Mouse (Mus musculus): ENCODE measurements around the gene Syt1.
A peak's percentile ranks its signal among the peaks of the same experiment; 100 is the strongest.

The Syt1 gene

DNA sequence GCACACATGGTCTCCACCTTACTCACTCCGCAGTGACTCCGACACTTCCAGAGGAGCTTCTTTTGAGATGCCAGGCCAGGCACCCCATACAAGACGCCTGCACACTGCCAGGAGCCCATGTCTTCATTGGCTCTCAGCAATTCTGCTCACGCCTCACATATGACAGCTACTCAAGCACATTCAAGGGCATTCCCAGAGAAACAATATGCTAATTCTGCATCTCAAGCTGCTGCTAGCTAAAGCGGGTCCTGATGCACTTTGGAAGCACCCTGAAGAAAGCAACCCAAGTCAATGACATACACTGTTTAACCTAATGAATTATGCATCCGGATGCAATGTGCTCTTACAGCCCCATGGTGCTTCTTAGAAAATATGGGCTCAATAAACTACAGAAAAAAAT is 247.1 kb downstream of the Syt1 start:
- no peak for DNase-seq (ENCODE audit: low spot score in 2 of 2)

DNA sequence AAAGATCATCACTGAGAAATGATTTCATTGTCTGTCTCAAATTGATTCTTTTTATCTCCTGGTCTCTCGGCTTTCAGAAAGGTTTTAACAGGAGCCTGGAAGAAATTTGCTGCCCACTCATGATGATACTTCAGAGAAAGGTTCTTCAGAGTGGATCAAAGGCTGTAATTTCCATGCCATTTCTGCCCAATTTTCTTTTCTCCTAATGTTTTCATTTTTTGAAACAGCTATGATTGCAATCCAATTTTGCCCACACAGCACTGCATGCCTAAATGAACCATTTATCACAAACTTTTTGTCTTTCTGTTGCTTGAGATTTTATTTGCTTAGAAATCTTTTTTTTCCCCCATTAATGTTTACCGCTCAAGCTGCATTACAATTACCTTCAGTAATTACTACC is 257.5 kb downstream of the Syt1 start:
- DNase-seq (ENCODE audit: low spot score in 2 of 2) = no peak

DNA sequence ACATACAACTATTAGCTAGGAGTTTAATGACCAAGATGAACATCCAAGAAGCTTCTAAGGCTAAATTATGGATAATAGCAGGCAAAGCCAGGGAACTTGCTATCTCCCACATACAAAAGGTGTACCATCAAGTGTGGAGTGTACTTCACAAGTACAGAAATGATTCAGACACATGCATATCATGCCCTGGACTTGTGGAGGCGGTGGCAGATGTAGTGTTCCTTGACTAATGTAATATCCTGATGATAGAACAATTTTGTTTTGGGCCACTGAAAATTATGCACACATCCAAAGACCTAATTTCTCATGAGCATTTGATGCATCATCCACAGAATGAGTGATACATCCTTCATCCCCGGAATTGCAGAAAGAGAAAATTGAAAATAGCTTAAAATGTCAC is 267.0 kb downstream of the Syt1 start:
- DNase-seq (ENCODE audit: low spot score in 2 of 2) = no peak

DNA sequence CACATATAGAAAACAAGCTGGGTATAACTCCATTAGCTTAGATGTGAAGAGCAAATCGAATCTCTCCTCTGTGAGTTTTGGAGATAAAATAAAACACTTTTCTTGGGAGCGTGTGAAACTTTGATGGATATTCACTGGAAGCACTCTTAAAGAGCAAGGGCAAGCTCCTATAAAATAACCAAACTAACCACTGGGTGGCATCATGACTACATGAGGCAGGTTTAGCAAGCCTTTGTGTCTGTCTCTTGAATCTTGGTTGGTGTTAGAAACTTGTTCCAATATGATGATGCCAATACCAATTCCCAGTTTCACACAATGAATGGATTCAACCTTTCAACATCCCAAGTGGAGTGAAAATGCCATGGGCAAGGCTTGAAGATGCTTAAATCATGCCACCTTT is 276.8 kb downstream of the Syt1 start:
- no peak for DNase-seq (ENCODE audit: low spot score in 2 of 2)

DNA sequence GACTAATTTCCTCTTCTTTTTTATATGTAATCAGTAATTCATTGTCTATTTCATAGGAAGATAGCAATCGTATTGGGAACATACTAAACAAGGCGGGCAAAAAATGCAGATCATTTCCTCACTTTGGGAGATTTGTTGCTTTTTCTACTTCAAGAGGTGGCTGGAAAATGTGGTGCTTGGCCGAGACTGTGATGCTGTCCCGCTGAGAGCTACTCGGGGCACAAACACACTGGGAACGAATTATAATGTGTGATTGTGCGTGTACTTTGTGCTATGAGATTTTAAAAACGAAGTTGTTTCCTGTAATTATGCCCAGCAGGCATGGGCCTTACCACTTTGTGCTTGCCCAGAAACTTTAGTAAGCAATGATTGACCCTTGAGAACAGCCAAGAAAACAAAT is 281.8 kb downstream of the Syt1 start:
- DNase-seq (ENCODE audit: low spot score in 2 of 2) = no peak

DNA sequence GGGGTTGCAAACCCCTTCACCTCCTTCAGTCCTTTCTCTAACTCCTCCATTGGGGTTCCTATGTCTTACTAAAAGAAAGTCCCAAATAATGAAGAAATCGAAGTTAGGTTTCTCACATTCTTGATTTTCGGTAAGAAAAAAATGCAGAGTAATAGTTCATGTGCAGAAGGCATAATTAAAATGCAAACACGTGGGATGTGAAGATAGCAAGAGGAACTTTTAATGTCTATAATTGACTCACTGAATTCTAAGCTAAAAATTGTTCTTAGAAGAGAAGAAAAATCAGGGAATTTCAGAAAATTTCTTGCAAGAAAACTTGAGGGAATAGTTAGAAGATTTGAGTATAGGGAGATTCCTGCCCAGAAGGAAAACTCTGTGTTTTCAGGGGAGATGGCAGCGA is 284.4 kb downstream of the Syt1 start:
- DNase-seq (ENCODE audit: low spot score in 2 of 2) = no peak

DNA sequence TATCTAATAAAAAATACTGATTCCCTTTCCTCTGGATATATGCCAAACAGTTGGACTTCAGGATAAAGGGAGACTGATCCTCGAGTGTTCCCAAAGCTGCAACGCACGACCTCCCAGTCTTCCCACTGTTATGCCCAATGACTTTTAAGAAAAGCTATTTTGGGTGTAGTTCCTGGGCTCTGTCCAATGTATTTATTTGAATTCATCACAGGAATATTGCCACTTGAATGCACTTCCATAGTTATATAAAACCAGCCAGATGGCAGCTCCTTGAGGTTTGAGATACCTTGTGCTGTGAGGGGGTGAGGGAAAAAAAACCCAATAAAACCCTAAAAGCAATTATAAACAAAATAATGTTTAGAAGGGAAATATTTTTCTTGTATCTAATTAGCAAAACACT is 285.9 kb downstream of the Syt1 start:
- no peak for DNase-seq (ENCODE audit: low spot score in 2 of 2)

DNA sequence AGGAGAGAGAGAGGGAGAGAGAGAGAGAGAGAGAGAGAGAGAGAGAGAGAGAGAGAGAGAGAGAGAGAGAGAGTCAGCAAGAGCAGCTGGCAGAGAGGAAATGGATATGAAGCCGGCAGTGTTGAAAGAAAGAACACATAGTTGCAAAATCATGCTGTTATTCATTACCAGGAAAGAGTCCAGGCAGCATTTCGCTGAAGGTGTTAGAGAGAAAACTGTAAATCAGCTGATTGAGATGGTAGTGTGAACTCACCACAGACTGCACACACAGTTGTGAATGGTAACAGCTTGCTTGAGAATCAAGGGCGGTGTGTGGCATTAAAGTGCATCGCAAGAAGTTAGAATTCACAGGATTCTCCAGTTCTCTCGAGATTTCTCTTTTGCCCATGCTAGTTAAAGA is 300.3 kb downstream of the Syt1 start:
- DNase-seq (ENCODE audit: low spot score in 2 of 2) = peak; percentile 37 to 46

DNA sequence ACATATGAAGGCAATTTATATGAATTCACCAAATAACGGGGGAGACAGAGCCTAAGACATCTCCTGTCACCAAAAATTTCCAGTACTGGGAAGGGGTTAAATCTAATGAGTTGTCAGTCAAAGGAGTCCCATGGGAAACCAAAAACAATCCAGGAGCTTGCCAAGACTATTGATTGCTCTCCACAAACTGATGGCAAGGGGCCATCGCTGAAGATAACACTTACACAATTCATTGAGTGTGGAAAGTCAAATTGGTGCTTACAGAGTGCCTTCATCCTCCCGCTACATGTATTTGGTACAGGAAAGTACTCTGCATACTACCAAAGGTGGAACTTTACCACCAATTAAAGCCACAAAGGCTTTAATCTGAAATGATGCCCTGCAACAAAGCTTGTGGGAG is 305.1 kb downstream of the Syt1 start:
- no peak for DNase-seq (ENCODE audit: low spot score in 2 of 2)

DNA sequence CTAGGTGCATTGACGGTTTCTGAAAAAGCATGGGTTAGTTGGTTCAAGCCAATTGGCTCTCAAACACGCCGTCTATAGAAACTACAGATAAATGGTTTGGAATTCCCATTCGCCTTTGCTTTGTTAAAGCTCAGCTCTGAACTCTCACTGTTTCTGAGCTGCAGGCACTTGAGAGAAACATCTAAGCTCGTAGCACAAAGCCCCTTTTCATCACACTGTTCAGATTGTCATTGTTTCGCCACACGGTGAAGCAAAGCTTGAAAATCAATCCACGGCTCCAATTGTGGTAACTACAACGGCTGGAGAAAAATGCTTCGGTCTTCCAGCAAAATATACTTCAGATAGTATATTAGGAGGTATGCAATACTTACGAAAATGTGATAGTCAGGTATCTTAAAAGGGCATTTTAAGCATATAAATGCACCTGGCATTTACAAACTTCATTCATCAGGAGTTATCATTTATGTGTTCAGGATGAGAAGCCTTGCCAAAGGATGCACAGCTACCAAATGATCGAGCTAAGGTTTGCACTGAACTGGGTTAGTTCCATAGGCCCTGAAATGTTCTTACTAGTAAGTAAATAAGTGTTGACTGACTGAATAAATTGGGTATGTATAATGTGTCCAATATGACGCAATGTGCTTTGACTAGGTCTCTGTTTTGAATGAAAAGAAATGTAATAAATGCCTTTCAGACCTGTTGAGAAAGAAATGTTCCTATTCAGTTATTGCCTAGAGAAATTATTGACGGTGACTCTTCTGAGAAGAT is 309.2 kb downstream of the Syt1 start:
- DNase-seq (ENCODE audit: low spot score in 2 of 2) = no peak

DNA sequence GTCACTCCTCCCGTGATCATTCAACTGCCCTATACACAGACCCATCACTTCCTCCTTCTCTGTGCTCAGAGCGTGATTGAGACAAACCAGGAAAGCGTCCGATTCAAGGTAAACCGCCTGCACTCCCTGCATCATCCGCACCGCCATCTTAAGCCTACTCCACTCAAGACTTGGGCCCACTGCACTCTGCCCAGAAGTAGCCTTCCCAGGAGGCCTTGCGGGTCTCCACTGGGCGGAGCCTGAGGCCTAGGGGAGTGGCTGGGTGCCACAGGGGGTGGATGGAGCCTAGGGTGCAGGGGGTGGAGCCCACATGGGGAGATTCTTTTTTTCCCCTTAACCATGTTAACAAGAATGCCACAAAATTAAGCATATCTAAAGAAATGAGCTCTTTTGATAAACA is 310.8 kb downstream of the Syt1 start, which contains the start of gene Gm5136:
TSS of gene Gm5136 (minus strand) at position 215 of the 400 bp plus-strand sequence.
- DNase-seq (ENCODE audit: low spot score in 2 of 2) = no peak

DNA sequence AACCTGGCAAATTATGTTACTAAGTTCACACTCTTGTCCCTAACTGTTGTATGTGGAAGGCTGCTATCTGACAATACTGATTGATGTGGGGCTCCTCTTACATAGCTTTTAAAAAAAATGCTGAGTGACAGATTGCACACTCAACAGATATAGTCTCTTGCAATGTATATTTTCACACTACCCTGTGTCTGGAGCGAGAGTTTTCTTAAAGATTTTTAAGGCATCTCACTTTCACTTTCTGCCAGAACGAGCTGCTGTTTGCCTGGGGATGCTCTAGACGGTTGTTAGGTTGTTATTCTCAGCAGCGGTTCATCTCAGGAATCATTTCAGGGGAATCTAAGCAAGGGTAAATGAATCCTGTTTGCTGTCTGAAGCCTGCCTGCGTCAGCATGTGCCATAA is 313.7 kb downstream of the Syt1 start:
- DNase-seq (ENCODE audit: low spot score in 2 of 2) = no peak

DNA sequence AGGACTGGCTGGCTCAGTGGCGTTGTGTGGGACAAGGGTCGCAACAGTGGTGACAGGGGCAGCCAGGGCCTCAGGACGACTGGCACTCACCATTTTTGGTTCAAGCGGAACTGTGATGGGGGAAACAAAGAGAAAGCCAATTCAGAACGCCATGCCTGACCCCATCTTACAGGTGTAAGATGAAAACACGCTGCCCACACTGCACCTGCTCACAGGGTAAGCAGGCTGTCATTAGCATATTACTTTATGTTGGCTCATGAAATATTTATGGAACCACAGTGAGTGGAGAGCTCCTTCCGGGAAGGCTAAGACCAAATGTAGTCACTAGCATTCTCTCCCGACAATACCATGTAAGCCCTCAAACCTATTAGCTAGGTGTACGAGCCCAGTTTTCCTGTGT is 319.8 kb downstream of the Syt1 start:
- DNase-seq (ENCODE audit: low spot score in 2 of 2) = no peak

DNA sequence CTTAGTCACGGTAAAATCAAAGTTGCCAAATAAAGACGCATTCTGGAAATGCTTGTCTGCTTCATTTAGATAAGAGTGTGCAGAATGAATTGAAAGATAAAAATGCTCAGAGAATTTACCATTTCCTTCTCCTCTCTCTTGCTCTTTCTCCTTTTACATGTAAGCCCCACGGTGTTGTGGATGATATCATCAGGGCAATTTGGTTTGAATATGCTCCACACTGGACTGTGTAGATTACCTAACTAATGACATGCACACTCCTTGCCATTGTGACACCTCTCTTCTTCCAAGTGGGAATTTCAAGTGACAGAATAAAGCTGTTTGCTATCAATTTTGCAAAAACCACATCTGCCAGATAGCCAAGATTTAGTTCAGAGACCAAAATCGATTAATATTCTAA is 324.1 kb downstream of the Syt1 start:
- DNase-seq (ENCODE audit: low spot score in 2 of 2) = no peak

DNA sequence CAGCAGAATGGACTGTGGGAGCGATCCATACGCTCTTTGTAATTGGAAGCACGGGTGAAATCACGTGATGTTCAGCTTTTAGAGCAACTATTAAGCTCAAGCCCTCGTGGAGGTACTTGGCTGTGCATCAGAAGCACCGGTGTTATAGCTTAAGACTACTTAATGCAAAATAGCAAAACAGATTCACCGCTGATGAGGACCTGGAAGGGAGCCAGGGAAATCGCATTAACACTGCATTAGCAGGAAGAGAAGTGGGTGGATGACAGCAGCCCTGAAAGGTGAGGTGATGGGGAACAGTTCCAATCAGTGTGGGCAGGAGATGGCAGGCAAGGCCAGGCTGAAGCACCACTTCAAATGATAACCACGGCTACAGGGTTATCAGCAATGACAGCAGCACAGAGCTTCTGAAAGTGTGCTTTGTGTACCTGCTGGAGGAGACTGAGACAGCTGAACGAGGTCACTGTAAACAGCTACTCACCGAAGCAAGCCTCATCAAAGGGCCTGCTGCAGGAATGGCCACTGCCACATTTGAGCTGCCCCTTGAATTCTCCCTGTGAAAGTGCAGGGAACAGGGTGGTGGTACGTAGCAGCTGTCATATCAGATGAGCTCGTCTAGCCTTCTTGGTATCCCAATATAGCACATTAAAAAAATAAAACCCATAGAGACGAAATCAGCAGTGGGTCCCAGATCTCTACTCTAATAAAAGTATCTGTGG is 330.9 kb downstream of the Syt1 start:
- peak in 1 of 2 experiments; percentile 47 for DNase-seq (ENCODE audit: low spot score in 2 of 2)

DNA sequence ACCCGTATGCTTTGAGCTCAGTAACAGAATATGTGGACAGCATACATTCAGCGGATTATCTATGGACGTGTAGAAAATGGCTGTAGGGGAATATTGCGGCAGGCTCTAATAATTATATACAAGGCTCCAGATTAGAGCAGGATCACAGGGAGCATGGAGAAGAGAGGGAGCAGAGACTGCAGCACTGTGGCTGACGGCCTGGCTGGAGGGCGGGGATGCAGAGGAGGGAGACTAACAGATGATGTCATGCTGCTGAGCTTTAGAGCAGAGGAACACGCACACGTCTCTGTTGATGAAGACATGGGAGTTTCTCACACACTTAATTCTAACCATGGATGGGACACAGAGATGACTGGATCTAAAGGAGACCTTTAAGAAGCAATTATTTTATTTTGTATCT is 333.7 kb downstream of the Syt1 start:
- no peak for DNase-seq (ENCODE audit: low spot score in 2 of 2)

DNA sequence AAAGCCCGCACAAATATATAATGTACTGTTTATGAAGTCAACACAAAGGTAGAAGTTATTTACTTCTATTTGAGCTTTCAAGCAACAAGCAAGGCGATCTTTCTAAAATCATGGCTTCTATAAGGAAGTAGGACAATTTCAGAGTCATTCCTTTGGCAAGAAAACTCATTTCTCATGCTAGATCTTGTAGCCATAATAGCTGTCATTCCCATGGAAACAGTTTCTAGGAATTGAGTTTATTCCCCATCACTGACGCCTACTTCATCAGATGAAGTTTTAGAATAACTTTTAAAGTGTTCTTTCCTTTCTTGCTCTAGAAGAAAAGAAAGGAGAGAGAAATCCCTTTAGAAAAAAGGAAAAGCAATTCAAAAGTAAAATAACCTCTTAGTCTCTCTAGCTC is 341.8 kb downstream of the Syt1 start:
- no peak for DNase-seq (ENCODE audit: low spot score in 2 of 2)

DNA sequence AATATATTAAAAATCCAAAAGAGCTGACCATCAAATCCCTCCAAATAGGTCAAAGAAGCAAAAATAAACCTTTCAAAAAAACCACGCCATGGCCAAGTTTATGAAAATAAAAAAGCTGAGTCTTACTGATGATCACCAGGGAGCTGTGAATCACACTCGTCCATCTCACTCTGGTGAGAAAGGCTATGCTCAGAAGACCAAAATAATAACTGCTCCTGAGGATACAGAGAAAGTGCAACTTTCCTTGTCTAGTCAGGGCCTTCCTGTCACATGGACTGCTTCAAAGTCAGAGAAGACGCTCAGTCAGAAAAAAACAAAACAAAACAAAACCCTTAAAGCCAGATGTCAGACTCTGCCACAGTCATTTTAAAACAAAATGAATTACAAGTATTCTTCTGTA is 350.5 kb downstream of the Syt1 start:
- no peak for DNase-seq (ENCODE audit: low spot score in 2 of 2)

DNA sequence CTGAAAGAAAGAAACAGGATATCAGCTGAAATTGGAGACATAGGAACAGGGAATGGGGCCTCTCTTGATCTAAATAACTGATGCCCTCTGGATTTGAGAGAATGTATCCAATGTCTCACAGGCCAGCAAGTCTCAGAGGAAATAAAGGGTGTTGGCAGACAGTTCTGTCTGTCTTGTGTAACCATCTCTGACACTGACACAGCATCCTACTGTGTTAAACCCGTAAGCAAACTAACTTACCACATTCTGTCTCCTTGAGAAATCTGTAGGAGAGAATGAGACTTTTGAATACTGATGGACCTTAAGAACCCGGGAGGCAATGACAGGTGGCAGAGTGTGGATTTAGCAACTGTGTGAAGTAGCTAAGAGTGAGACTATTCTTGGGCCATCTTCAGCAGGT is 352.5 kb downstream of the Syt1 start:
- no peak for DNase-seq (ENCODE audit: low spot score in 2 of 2)

DNA sequence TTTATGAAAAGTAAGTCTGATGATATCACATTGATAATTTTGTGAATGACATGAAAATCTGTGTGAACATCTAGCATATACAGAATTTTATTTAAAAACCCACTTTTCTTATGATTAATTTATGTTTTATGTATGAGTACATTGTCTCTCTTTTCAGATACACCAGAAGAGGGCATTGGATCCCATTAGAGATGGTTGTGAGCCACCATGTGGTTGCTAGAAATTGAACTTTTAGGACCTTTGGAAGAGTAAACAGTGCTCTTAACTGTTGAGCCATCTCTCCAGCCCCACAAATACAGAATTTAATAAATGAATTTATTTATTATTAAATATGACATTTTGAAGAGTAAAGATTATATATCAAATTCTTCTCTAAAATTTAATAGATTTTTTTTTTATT is 353.1 kb downstream of the Syt1 start:
- no peak for DNase-seq (ENCODE audit: low spot score in 2 of 2)

DNA sequence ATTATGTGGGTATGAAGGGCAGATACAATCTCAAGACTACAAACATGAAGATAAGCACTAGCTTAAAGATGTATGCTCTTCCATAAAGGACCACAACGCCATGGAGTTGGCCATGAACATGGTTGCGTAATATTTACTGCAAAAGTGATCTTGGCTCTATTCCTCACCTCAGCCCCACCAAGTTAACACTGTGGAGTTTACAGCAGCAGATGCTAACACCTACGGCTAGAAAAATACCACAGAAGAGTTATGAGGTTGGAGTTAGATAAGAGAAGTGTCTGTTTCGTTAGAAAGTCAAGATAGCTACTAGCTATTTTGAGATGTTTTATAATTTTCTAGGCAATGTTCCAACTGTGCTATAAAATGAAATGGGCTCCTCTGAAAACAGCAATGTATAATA is 353.9 kb downstream of the Syt1 start:
- DNase-seq (ENCODE audit: low spot score in 2 of 2) = no peak

DNA sequence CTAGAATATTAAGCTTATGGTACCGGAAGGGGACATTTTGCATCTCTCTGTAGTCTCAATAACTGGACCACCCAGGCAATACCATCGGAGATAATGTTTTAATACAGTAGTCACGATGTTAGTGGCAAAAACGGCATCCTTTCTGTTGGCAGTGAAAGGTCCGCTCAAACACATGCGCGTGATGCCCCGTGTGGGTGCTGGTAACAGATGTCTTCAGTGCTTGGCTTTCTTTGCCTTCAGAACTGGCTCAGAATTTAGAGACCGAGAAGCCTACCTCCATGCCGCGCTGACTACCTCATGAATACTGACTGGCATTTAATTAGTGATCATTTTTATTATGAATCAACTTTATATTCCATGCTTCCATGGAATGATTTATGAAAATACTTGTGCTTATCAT is 355.7 kb downstream of the Syt1 start:
- DNase-seq (ENCODE audit: low spot score in 2 of 2) = no peak

DNA sequence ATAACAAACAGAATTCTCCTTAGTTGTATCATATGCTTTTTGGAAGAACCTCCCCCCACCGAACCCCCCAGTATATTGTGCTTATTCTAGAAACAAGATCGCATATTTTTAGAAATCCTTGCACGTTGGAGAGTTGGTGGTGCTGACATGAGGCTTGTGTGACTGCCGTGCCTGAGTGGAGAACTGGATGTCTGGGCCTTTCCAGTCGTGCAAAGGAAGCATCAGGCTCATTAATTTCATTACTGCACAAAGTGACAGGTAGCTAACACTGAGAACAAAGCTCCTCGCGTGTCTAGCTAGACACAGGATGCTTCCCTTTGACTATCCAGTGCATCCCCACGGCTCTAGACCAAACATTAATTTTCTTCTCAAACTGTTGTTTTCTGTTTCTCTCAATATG is 358.0 kb downstream of the Syt1 start:
- DNase-seq (ENCODE audit: low spot score in 2 of 2) = no peak

DNA sequence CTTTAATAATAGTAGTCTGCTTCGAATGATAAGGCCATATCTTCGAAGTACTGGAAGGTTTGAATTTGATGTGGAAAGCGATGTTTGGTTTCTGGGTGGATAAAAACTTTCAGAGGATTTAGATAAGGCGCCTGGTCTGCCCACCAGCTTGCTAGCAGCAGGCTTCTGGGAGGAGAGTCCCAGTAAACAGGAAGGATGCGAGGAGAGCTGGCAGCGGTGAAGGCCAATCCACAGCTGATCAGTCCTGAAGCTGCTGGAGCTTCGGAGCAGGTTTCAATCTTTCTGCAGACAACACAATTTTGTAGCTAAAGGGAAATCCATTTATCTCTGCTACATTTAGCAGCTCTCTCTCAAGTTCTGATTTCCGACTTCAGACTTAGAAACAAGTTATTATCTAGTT is 358.7 kb downstream of the Syt1 start:
- no peak for DNase-seq (ENCODE audit: low spot score in 2 of 2)
